8 mouse cellular contexts compared by ENCODE assay signal in the genomic region with DNA sequence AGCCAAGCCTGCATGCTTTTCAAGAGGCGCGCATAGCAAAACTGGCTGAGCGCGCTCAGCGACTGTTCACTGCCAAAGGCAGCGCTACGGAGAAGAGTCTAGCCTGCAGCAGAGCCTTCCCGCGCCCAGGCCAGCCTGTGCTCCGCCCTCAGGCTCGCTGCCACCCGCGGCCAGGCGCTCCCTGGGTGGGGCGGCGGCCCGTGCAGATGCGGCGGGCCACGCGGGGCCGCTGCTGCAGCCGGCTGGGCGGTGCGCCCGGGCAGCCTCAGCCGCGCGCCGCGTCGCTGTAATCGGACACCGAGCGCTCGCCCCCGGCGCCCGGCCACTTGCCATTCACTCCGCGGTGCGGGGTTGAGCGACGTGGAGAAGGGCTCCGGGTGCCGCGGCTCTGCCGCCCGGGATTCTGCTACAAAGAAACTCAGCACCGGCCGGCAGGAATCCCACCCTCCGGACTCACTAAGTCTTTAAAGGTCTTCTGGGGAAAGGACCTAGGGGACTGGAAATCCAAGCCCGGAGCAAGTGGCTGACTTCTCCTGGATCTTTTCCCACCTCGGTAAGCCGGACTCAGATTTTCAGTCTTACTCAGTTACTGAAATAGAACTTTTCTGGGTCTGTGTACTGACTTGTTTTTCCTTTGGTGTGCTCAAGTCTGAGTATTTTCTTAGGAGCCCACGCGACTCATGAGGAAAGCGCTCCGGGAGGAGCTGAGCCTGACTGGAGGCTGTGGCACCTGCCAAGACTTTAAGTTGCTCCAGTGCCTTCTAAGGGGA. TPM values are rescaled to one million over a fixed set of nuclear protein-coding genes. Genes with fewer than 3 reads are reported as not detected.
DNase-seq lines count a peak whose midpoint lies in the region; ATAC-seq and TF ChIP-seq lines count a peak whose summit lies in the region.

No protein-coding gene starts in this region.

- DNase-seq in spleen, postnatal 4 days (ENCODE audit: low spot score in 2 of 2) = peak; percentile 13 to 62
- no peak for DNase-seq in spleen, postnatal 36 days (ENCODE audit: low spot score in 2 of 2)
- peak; percentile 87 for DNase-seq in forebrain, embryonic 11.5 days (ENCODE audit: low spot score)
- DNase-seq in kidney, postnatal 0 days (ENCODE audit: low spot score) = peak; percentile 75
- peak; percentile 33 for DNase-seq in thymus, postnatal 4 days

- H3K9ac ChIP-seq in forebrain, embryonic 11.5 days (ENCODE audit: low read length) = peak overlapping the region; percentile 70
- peak overlapping the region; percentile 81 for H3K9ac ChIP-seq in heart, embryonic 14.5 days (ENCODE audit: low read length)
- peak overlapping the region; percentile 63 for H3K9ac ChIP-seq in kidney, postnatal 0 days (ENCODE audit: low read depth, low read length)
- no peak overlapping the region for H3K9ac ChIP-seq in liver, embryonic 16.5 days (ENCODE audit: low read depth, low read length)
- H3K9ac ChIP-seq in neural tube, embryonic 13.5 days = peak overlapping the region; percentile 74

- no peak; the same call in 1 of the 2 replicates for TF ChIP-seq CTCF in kidney, postnatal 0 days (IDR thresholded peaks at IDR 0.05; ENCODE audit: low read depth)

- peak overlapping the region; percentile 67 for H3K4me2 ChIP-seq in forebrain, embryonic 11.5 days (ENCODE audit: low read depth, low read length, severe bottlenecking)
- peak overlapping the region; percentile 85 for H3K4me2 ChIP-seq in heart, embryonic 14.5 days (ENCODE audit: low read length)
- H3K4me2 ChIP-seq in kidney, postnatal 0 days (ENCODE audit: low read length) = peak overlapping the region; percentile 85
- peak overlapping the region; percentile 64 for H3K4me2 ChIP-seq in liver, embryonic 16.5 days (ENCODE audit: low read depth, low read length)
- H3K4me2 ChIP-seq in neural tube, embryonic 13.5 days = peak overlapping the region; percentile 77

- ATAC-seq in forebrain, embryonic 11.5 days (replicated peaks; ENCODE audit: low FRiP score) = peak; percentile 96
- ATAC-seq in heart, embryonic 14.5 days (ENCODE audit: insufficient number of reproducible peaks, insufficient read depth, low FRiP score, low read depth) = peak; percentile 89
- ATAC-seq in kidney, postnatal 0 days (replicated peaks; ENCODE audit: low FRiP score, low read depth) = peak; percentile 94
- ATAC-seq in liver, embryonic 16.5 days (ENCODE audit: low read depth) = peak; percentile 64
- ATAC-seq in neural tube, embryonic 13.5 days (ENCODE audit: low read depth) = peak; percentile 95

- H3K36me3 ChIP-seq in forebrain, embryonic 11.5 days (ENCODE audit: control insufficient read depth, insufficient read depth, low read length) = no peaks in the 10 kb centered on the region
- H3K36me3 ChIP-seq in heart, embryonic 14.5 days (ENCODE audit: control insufficient read depth, insufficient read depth, low read length) = no peaks in the 10 kb centered on the region
- H3K36me3 ChIP-seq in kidney, postnatal 0 days (ENCODE audit: insufficient read depth, low read length) = no peaks in the 10 kb centered on the region
- H3K36me3 ChIP-seq in liver, embryonic 16.5 days (ENCODE audit: control insufficient read depth, insufficient read depth) = no peaks in the 10 kb centered on the region
- H3K36me3 ChIP-seq in neural tube, embryonic 13.5 days = no peaks in the 10 kb centered on the region

- no peaks in the 10 kb centered on the region; the same call in 1 of the 2 replicates for H3K4me1 ChIP-seq in forebrain, embryonic 11.5 days (replicated peaks; ENCODE audit: control insufficient read depth, insufficient read depth, low read length)
- H3K4me1 ChIP-seq in heart, embryonic 14.5 days (ENCODE audit: control insufficient read depth in 2 of 2, insufficient read depth in 2 of 2, low read length in 2 of 2) = 0 out of 4 replicates have a peak, but pooled peaks cover 0 to 3% of the 10 kb centered on the region in 2 experiments
- no peaks in the 10 kb centered on the region for H3K4me1 ChIP-seq in kidney, postnatal 0 days (replicated peaks; ENCODE audit: insufficient read depth, low read length)
- no peaks in the 10 kb centered on the region for H3K4me1 ChIP-seq in liver, embryonic 16.5 days (ENCODE audit: control insufficient read depth, low read depth, low read length)
- peaks cover 19% of the 10 kb centered on the region for H3K4me1 ChIP-seq in neural tube, embryonic 13.5 days (replicated peaks)

- no peaks in the 10 kb centered on the region for H3K9me3 ChIP-seq in forebrain, embryonic 11.5 days (ENCODE audit: control insufficient read depth, low read length)
- no peaks in the 10 kb centered on the region for H3K9me3 ChIP-seq in heart, embryonic 14.5 days (ENCODE audit: control insufficient read depth, low read length)
- H3K9me3 ChIP-seq in kidney, postnatal 0 days (replicated peaks; ENCODE audit: low read length) = no peaks in the 10 kb centered on the region
- H3K9me3 ChIP-seq in liver, embryonic 16.5 days (replicated peaks; ENCODE audit: control insufficient read depth, low read length) = no peaks in the 10 kb centered on the region
- H3K9me3 ChIP-seq in neural tube, embryonic 13.5 days = no peaks in the 10 kb centered on the region

- peak overlapping the region; percentile 43 for H3K4me3 ChIP-seq in forebrain, embryonic 11.5 days (ENCODE audit: low read depth, low read length)
- H3K4me3 ChIP-seq in heart, embryonic 14.5 days (ENCODE audit: control insufficient read depth in 1 of 2, insufficient read depth in 1 of 2, low read depth in 1 of 2, low read length in 2 of 2) = peak overlapping the region; percentile 62 to 97
- peak overlapping the region; percentile 66 for H3K4me3 ChIP-seq in kidney, postnatal 0 days (replicated peaks; ENCODE audit: low read depth, low read length)
- H3K4me3 ChIP-seq in liver, embryonic 16.5 days (ENCODE audit: low read depth, low read length) = peak overlapping the region; percentile 43
- peak overlapping the region; percentile 60 for H3K4me3 ChIP-seq in neural tube, embryonic 13.5 days

- H3K27me3 ChIP-seq in forebrain, embryonic 11.5 days (ENCODE audit: control insufficient read depth, insufficient read depth, low read length) = no peaks in the 10 kb centered on the region
- peaks cover 3% of the 10 kb centered on the region; the same call in 1 of the 2 replicates for H3K27me3 ChIP-seq in heart, embryonic 14.5 days (ENCODE audit: control insufficient read depth, insufficient read depth, low read length)
- no peaks in the 10 kb centered on the region for H3K27me3 ChIP-seq in kidney, postnatal 0 days (ENCODE audit: insufficient read depth, low read length)
- peaks cover 17% of the 10 kb centered on the region for H3K27me3 ChIP-seq in liver, embryonic 16.5 days (ENCODE audit: control insufficient read depth, insufficient read depth, low read depth, low read length)
- H3K27me3 ChIP-seq in neural tube, embryonic 13.5 days = peaks cover 7% of the 10 kb centered on the region

- WGBS in forebrain, embryonic 11.5 days = under 1% methylated on average over 59 of the region's 59 CpGs
- WGBS in heart, embryonic 14.5 days = under 1% methylated on average over 59 of the region's 59 CpGs
- WGBS in kidney, postnatal 0 days = under 1% methylated on average over 51 of the region's 59 CpGs
- WGBS in liver, embryonic 16.5 days (ENCODE audit: insufficient replicate concordance) = 2% methylated on average over 59 of the region's 59 CpGs
- under 1% methylated on average over 59 of the region's 59 CpGs for WGBS in neural tube, embryonic 13.5 days

- H3K27ac ChIP-seq in forebrain, embryonic 11.5 days (ENCODE audit: low read depth, low read length) = no peak overlapping the region
- peak overlapping the region; percentile 70 to 72 for H3K27ac ChIP-seq in heart, embryonic 14.5 days (replicated peaks in 1 of 2; ENCODE audit: control insufficient read depth in 1 of 2, insufficient read depth in 1 of 2, low read depth in 2 of 2, low read length in 2 of 2)
- peak overlapping the region; percentile 88 for H3K27ac ChIP-seq in kidney, postnatal 0 days
- H3K27ac ChIP-seq in liver, embryonic 16.5 days (ENCODE audit: low read length) = no peak overlapping the region
- peak overlapping the region; percentile 72 for H3K27ac ChIP-seq in neural tube, embryonic 13.5 days (replicated peaks)

RNA-seq across cellular contexts. Expression of a gene that starts 0.5 kb away (rescaled TPM):
- 16.1 and 16.2 TPM in 2 replicates for polyA plus RNA-seq in forebrain, embryonic 11.5 days (2014; fragmentation: Nextera tagmentation; extraction: Ambion mirVana)
- polyA plus RNA-seq in heart, embryonic 14.5 days (2014; fragmentation: Nextera tagmentation; extraction: Ambion mirVana) = 9.2 and 11.6 TPM in 2 replicates
- 63.6 and 69.4 TPM in 2 replicates for polyA plus RNA-seq in kidney, postnatal 0 days (2015; fragmentation: Nextera tagmentation; extraction: Ambion mirVana)
- polyA plus RNA-seq in liver, embryonic 16.5 days (2015; fragmentation: Nextera tagmentation; extraction: Ambion mirVana) = 0.54 and 1.3 TPM in 2 replicates
- polyA plus RNA-seq in neural tube, embryonic 13.5 days (2015; fragmentation: Nextera tagmentation; extraction: Ambion mirVana) = 30.3 and 31.7 TPM in 2 replicates

Comparison
In these comparisons a context has a peak if more than half of its experiments do, and no peak if none do; other contexts are left out.
1. DNase-seq: peak in spleen, postnatal 4 days (2 of 2), forebrain, embryonic 11.5 days (single experiment), kidney, postnatal 0 days (single experiment) and thymus, postnatal 4 days (single experiment); none in spleen, postnatal 36 days (0 of 2).
2. H3K27ac ChIP-seq: peak in heart, embryonic 14.5 days (2 of 2), kidney, postnatal 0 days (single experiment) and neural tube, embryonic 13.5 days (single experiment); none in forebrain, embryonic 11.5 days (single experiment) and liver, embryonic 16.5 days (single experiment).
3. Peak in every context shown above with its lines, with median percentiles within 50 percentile points of each other: ATAC-seq, H3K4me2 ChIP-seq and H3K4me3 ChIP-seq.